Mouse (Mus musculus) right cerebral cortex, postnatal 14 days (tissue): ENCODE measurements around the gene Tmem44.

Experiments
- DNase-seq: peaks from one replicate; pipeline ENCODE4 v3.0.0; 2022

The Tmem44 gene

DNA sequence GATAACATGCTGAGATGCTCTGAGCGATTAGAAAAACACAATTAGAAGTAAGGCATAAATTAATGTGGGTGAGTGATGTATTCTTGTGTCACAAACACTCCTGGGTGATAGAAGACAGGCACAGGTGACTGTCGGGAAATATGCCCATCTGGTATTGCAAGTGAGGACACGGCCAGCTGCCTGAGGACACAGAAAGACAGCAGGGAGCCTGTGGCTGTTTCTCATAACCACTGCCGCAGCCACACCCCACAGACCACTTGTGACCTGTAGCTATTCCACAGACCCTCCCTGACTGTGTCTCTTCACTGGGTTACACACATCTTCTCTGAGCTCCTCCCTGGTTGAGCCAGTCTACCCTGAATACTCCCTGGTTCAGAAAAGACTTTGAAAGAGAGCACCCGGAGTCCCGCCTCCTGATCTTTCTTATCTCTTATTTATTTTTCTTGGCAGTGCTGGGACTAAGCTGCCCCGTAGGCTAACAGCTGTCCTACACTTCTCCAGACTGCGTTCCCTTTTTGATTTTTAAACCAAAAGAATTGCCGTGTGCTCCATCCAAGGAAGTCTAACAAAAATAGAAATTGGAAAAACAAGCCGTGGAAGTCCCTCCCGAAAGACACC is 32.9 kb downstream of the Tmem44 start:
- no peak for DNase-seq

DNA sequence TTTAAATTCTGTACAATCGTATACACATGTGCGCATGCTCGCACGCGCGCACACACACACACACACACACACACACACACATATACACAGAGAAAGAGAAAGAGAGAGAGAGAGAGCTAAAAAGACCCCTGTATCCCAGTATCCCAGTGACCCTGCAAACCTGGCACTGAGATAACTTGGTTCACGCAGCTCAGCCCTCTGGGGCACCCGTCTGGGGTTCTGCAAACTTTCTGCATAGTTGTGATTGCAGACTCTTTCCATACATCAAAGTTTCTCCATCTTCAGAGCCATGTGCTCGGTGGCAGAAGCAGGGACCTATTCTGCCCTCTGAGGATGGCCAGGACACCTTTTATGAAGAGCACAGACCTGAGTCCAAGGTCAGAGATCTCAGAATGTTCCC is 33.6 kb downstream of the Tmem44 start:
- no peak for DNase-seq

GRCm38 (mm10) chr16:30515418-30515817 is 35.2 kb downstream of the Tmem44 start:
- no peak for DNase-seq

- DNase-seq, result peak; percentile 45
Measured at GRCm38 (mm10) chr16:30513050-30514024, 37.3 kb downstream of the Tmem44 start.

DNA sequence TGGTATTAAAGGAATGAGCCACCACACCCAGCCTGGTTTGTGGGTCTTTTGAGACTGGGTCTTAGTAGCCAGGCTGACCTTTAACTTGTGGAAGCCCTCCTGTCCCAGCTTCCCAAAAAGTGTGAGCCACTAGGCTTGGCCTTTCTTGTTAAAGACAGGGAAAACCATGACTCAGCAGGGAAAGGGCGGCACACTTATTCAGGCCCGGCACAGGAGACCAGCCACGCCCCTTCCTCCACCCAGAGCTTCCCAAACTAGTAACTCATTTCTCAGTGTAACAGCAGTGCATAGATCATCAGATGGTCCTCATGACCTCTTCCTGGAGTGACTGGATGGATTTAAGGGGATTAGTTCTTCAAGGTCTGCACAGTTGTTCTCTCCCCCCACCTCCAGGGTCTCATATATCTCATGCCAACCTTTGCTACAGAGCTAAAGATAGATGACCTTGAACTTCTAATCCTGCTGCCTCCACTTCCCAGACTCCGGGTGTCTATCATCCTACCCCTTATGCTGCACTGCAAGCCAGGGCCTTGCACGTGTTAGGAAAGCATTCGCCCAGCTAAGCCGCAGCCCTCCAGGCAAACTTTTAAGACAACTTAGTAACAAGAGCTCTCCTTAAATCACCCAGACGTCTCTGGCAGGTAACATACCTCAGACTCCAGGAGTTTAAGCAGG is 38.1 kb downstream of the Tmem44 start:
- no peak for DNase-seq

- DNase-seq, result no peak
Measured at GRCm38 (mm10) chr16:30511563-30512340, 38.9 kb downstream of the Tmem44 start.

DNA sequence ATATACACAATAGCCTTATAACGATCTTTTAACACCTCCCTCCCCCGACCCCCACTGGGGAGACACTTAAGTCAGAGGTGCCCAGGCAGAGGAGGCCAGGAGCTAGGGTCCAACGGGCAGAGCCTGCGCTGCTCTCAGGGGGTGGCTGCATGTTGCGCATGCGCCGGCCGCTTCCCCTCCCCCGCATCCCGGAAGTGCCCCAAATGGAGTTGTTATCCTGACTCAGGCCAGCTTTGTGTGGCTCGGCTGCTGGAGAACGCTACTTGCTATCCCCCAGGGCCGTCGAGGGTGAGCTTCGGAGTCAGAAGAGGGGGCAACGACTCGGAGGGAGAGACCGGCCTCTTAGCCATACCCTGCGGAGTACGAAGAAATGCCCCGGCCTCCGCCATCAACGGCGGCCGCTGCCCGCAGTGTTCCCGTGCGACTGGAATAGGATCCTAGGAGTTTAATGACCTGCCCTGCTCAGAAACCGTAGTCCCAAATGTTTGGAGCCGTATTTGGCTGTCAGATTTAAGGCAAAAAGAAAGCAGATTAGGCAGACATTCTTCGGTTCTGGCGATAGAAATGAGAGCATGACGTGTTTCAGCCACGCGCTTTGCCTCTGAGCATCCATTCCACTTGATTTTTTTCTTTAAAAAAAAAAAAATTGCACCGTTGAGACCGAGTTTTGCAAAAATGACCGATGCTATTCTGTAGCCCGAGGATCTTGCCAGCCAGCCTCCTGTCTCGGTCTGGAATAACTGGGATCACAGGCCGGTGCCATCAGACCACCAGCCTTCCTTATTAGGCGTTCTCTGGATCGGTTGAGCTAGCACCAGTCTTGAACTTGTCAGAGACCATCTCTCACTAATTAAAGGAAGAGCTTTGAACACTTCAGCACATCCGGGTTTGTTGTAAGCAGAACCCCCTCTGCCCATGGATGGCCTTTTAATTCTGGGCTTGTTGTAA is 39.9 kb downstream of the Tmem44 start:
- peak; percentile 88 for DNase-seq

- DNase-seq, result no peak
Measured at GRCm38 (mm10) chr16:30510091-30510490, 40.6 kb downstream of the Tmem44 start.

- DNase-seq, result no peak
Measured at GRCm38 (mm10) chr16:30509340-30509739, 41.3 kb downstream of the Tmem44 start.

DNA sequence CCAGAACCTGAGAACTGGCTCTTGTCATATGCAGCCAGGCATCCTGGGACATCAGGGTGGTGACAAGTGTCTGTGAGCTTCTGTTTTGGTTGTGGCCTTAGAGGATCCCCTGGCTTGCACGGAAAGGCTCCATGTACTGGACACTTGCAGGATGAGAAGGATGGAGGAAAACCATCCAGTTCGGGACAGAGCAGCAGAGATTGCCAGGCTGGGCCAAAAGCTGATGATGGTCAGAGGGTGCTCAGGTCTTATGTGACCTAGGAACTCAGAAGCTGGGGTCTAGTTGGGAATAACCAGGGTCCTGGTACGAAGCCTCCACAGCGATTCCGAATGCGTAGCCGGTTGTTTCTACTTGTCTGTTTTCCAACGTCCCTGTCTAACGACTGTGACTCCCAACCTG is 41.9 kb downstream of the Tmem44 start:
- DNase-seq, result no peak

GRCm38 (mm10) chr16:30507120-30507519 is 43.5 kb downstream of the Tmem44 start:
- no peak for DNase-seq

GRCm38 (mm10) chr16:30505311-30506031 is 45.2 kb downstream of the Tmem44 start:
- DNase-seq, result no peak

DNA sequence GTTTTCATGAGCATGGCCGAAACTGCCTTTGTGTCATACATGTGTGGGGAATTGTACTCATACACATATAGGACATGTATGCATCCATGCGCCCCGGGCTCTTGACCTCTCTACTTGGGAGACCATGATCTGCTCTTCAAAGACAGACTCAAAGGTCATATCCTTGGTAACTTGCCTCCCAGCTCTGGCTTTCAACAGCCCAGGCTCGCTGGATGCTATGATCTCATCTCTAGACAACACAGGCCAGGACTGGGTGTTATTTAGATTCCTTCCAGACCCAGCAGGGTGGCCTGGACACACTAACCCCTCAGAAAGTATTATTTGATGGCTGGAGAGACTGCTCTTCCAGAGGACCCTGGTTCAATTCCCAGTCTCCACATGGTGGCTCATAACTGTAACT is 45.8 kb downstream of the Tmem44 start:
- DNase-seq, result no peak

GRCm38 (mm10) chr16:30503958-30504357 is 46.7 kb downstream of the Tmem44 start:
- peak; percentile 34 for DNase-seq

GRCm38 (mm10) chr16:30502221-30502891 is 48.3 kb downstream of the Tmem44 start:
- DNase-seq, result no peak

DNA sequence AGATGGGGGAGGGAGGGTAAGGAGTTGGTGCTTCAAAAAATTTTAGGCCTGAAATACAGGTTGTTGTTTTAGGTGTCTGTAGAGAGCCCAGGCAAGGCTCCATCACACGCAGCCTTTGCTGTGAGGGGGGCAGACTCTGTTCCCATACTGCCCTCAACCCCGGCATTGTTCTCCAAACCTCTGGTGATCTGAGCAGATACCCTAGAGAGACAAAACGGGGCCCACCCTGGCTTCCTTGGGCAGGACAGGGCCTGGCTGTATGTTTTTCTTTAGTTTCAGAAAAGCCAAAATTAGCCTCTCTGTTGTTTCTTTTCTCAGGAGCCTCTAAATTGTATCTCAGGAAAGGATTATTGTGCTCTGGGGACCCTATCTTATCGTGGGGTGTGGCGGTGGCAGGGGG is 49.0 kb downstream of the Tmem44 start:
- no peak for DNase-seq

DNA sequence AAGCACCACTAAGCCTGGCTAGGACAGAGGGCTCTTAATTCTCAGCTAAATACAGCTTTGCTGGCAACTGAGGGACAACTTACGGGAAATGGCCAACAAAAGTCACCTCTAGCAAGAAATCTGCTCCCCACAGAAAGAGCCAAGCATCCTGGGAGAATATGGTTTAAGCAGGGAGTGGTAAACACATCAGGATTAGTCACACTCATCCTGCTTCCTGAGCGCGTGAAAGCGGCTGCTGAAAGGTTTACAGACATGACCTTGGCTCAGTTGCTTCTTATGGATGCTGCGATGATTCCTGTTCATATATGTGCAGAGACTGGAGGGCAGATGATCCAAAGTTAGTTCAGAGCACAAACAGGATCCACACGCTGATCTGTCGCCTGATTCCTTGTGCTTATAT is 50.4 kb downstream of the Tmem44 start:
- DNase-seq, result no peak

DNA sequence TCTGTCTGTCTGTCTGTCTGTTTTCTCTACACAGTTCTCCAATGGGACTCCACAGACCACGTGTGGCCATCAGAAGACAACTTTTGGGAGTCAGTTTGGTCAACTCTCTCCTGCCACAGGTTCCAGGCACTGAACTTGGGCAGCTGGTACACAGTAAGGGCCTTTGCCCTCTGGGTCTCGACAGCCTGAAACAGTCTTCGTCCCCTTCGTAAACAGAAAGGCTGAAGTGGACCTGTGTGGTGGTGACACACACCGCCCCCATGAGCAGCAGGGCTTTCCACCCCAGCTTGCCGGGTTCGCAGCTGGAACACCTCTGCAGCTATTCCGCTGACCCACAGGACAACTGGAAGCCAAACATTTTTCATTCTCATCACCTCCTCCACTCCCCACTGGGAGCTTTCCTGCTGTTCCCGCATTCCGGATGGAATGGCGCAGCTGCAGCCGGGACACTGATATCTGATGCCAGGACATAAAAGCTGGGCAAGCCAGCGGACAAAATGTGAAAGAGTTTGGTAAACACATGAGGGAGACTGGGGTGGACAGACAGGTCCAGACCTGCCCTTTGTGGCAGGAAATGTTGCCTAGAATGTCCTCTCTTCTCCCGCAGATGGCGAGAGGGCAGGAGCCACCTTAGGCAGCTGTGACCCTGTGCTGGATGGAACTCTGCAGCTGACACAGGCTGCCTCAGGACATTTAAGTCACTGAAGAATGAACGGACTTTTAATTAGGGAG is 51.4 kb downstream of the Tmem44 start:
- no peak for DNase-seq

DNA sequence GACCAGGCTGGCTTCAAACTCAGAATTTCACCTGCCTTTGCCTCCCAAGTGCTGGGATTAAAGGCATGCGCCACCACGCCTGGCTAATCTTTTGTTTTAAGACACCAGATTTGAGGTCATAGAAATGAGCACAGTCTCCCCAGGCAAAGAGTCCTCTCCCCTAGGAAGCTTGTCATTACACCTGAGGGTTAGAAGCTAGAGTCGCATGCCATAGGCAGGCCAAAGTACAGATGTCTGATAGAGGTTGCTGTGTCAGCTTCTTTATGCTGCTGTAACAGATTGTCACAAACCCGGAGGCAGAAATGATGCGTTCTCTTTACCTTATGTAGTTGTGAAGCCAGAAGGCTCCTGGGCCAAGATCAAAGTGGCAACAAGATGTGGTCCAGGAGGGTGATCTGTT is 53.3 kb downstream of the Tmem44 start:
- DNase-seq, result no peak

DNA sequence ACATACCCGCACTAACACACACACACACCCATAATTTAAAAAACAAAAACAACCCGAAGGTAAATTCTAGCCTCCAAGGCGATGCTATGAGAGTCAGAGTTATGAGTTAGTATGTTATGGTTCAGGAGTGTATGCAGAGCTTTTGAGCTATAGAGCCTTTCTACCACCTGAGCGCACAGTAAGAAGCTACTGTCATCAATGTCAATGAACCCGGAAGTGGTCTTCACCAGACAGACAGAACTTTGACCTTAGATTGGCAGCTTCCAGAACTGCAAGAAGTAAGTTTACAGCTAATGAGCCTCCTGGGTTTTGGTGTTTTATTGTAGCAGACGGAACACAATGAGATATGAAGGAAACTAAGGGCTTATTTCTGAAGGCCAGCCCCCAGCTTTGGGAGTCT is 55.8 kb downstream of the Tmem44 start:
- DNase-seq, result no peak
